Mouse (Mus musculus) activated CD4-positive, CD25-positive, alpha-beta regulatory T cell, adult 4 months (primary cell): ENCODE measurements around the gene Olfr1215. TPM values are rescaled to one million over a fixed set of nuclear protein-coding genes. Genes with fewer than 3 reads are reported as not detected.
"Not testable (repeated sequence)": the region's sequence is repeated elsewhere in the genome, so short reads cannot be mapped to it uniquely, and the experiment has no call there.

Source experiments
- ATAC-seq: one replicate; pipeline ENCODE4 v1.8.0; 2017
- polyA plus RNA-seq, 2 experiments: library from polyadenylated mRNA; unstranded; fragments of 100-300 nt; shearing (Covaris generic); gene quantifications; one replicate each; pipeline ENCODE4 v1.2.1; 2017

Gene Olfr1215
- not detected for polyA plus RNA-seq

- ATAC-seq, result no peak
These were observed at the start of gene Olfr1215 for GRCm38 (mm10) chr2:89006873-89007272. Olfr1215 (minus strand) TSS chr2:89006973.

DNA sequence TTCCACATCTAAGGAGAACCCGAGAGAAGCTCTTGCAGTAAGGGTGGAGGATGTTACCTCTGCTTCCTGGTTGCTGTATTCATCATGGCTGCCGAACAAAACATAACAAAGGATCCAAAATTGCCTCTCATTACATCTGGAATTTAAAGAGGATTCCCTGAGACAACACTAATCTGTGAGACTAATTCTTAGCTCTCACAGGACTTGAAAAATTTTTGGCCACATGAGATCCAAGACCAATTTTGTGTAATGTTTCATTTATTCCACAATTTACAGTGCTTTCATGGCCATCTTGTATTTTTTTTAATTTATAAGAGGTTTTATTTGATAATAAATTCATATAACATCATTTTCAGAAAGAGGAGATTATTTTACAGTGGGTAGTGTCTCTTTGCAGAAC, 25.2 kb upstream of the Olfr1215 start, which contains the start of gene Olfr1217:
TSS of gene Olfr1217 (minus strand) at position 101 of the 400 bp plus-strand sequence.
- no peak for ATAC-seq

DNA sequence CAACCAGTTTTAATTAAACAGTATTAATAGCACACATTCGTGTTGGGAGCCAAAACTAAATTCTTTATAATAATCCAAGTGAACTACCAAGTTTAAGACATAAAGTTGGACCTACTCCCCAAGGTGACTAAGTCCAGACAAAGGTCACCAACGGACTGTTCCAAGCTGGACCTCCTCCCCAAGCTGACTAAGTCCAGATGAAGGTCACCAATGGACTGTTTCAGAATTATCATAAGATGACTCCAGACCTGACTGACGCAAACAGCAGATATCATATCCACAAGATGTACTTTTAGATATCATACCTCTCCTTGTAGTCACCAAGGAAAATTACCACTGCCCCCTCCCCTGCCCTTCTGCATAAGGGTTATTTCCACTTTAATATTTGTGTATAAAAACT, 14.7 kb upstream of the Olfr1215 start:
- ATAC-seq, result not testable (repeated sequence)

DNA sequence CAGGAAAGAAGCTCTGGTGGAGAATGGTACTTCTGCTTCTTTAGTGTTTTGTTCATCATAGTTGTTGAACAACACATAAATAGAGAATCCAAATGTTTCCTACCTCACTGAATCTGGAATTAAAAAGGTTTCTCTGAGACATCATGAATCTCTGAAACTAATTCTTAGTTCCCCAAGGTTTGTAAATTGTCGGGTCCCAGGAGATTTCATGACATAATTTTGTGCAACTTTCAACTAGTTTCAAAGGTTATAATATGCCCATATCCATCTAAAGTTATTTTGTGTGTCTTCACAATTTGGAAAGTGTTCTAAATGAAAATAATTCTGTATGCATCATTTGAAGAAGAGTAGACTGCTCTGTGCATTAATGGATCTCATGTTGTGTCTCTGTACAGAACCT, 11.5 kb upstream of the Olfr1215 start, which contains the start of gene Olfr1216:
TSS of gene Olfr1216 (minus strand) at position 101 of the 400 bp plus-strand sequence.
- no peak for ATAC-seq

- no peak for ATAC-seq
These were observed 14.2 kb downstream of the Olfr1215 start, which contains the start of gene Olfr1214 for GRCm38 (mm10) chr2:88992553-88992952. Olfr1214 (minus strand) TSS chr2:88992653.

GRCm38 (mm10) chr2:88980181-88980580, 26.6 kb downstream of the Olfr1215 start, which contains the start of gene Gm13762:
Gm13762 (minus strand) TSS chr2:88980281.
- no peak for ATAC-seq

- ATAC-seq, result no peak
These were observed 53.1 kb downstream of the Olfr1215 start, which contains the start of gene Olfr1212 for GRCm38 (mm10) chr2:88953669-88954068. Olfr1212 (plus strand) TSS chr2:88953969.

Other genes starting within 250 kb of the Olfr1215 start
- not detected for gene Olfr1199, start 246.5 kb downstream of the Olfr1215 start, polyA plus RNA-seq
- not detected for gene Olfr1200, start 236.5 kb downstream of the Olfr1215 start, polyA plus RNA-seq
- gene Olfr1201, start 213.9 kb downstream of the Olfr1215 start, polyA plus RNA-seq, result not detected
- not detected for gene Olfr1202, start 192.5 kb downstream of the Olfr1215 start, polyA plus RNA-seq
- under 1 TPM in 1 of 2 experiments, not detected in 1; 0.07 TPM for gene Olfr1205, start 177.2 kb downstream of the Olfr1215 start, polyA plus RNA-seq
- not detected for gene Olfr1204, start 157.7 kb downstream of the Olfr1215 start, polyA plus RNA-seq
- under 1 TPM in 1 of 2 experiments, not detected in 1; 0.29 TPM for gene Olfr1206, start 143.7 kb downstream of the Olfr1215 start, polyA plus RNA-seq
- under 1 TPM in 1 of 2 experiments, not detected in 1; 0.21 TPM for gene Olfr1208, start 104.7 kb downstream of the Olfr1215 start, polyA plus RNA-seq
- gene Olfr1209, start 91.8 kb downstream of the Olfr1215 start, polyA plus RNA-seq, result not detected
- not detected for gene Olfr1211, start 68.9 kb downstream of the Olfr1215 start, polyA plus RNA-seq
- gene Olfr1212, start 53.0 kb downstream of the Olfr1215 start, polyA plus RNA-seq, result not detected
- gene Gm13762, start 26.7 kb downstream of the Olfr1215 start, polyA plus RNA-seq, result not detected
- gene Olfr1214, start 14.3 kb downstream of the Olfr1215 start, polyA plus RNA-seq, result not detected
- not detected for gene Olfr1216, start 11.4 kb upstream of the Olfr1215 start, polyA plus RNA-seq
- gene Olfr1217, start 25.1 kb upstream of the Olfr1215 start, polyA plus RNA-seq, result not detected
- not detected for gene Olfr1218, start 54.2 kb upstream of the Olfr1215 start, polyA plus RNA-seq
- gene Olfr1219, start 76.5 kb upstream of the Olfr1215 start, polyA plus RNA-seq, result not detected
- gene Olfr1220, start 99.9 kb upstream of the Olfr1215 start, polyA plus RNA-seq, result under 1 TPM in 1 of 2 experiments, not detected in 1; 0.08 TPM
- gene Olfr1221, start 110.3 kb upstream of the Olfr1215 start, polyA plus RNA-seq, result not detected
- gene Olfr1222, start 126.1 kb upstream of the Olfr1215 start, polyA plus RNA-seq, result not detected
- not detected for gene Olfr1223, start 144.6 kb upstream of the Olfr1215 start, polyA plus RNA-seq
- not detected for gene Olfr1224-ps1, start 157.1 kb upstream of the Olfr1215 start, polyA plus RNA-seq
- gene Olfr1225, start 167.7 kb upstream of the Olfr1215 start, polyA plus RNA-seq, result not detected
- not detected for gene Olfr1226, start 193.1 kb upstream of the Olfr1215 start, polyA plus RNA-seq
- gene Olfr1228, start 247.1 kb upstream of the Olfr1215 start, polyA plus RNA-seq, result not detected